ENCODE assay signal across 9 mouse cellular contexts in genomic region chr2:3958065-3958641, GRCm38 (mm10). TPM values are rescaled to one million over a fixed set of nuclear protein-coding genes. Genes with fewer than 3 reads are reported as not detected.
DNase-seq lines count a peak whose midpoint lies in the region; ATAC-seq and TF ChIP-seq lines count a peak whose summit lies in the region.
"Had no signal": no experiment of that assay in that cellular context is flagged by ENCODE, and none has a peak within 500 bp of the region (broad histone marks: within the 10 kb centered on the region; RNA-seq: fewer than 3 reads in every experiment).

No protein-coding gene starts in this region.

- no peak overlapping the region for H3K4me3 ChIP-seq in neural tube, embryonic 11.5 days (ENCODE audit: low read depth, low read length)
- H3K4me3 ChIP-seq in heart, embryonic 16.5 days (ENCODE audit: low read length): no peak overlapping the region
- no peak overlapping the region for H3K4me3 ChIP-seq in stomach, postnatal 0 days (ENCODE audit: low read depth, low read length)
- H3K4me3 ChIP-seq: liver, embryonic 15.5 days had no signal

- peak; percentile 15 for DNase-seq in neural tube, embryonic 11.5 days (ENCODE audit: low spot score)
- DNase-seq in neural tube, embryonic 10.5 days (ENCODE audit: extremely low spot score, low spot score): no peak
- peak; percentile 35 for DNase-seq in embryo, embryonic 9.5 days (ENCODE audit: extremely low spot score)
- DNase-seq in kidney, postnatal 36 days: peak; percentile 13 to 56
- DNase-seq in lung, postnatal 10 days: peak; percentile 4
- DNase-seq in stomach, postnatal 0 days (ENCODE audit: low spot score): peak; percentile 65
- no peak for DNase-seq in gastrocnemius, postnatal 10 days

- WGBS in neural tube, embryonic 11.5 days: 31% methylated on average over 12 of the region's 12 CpGs
- 23% methylated on average over 12 of the region's 12 CpGs for WGBS in heart, embryonic 16.5 days
- WGBS in stomach, postnatal 0 days: 27% methylated on average over 12 of the region's 12 CpGs

- no peak overlapping the region for H3K27ac ChIP-seq in neural tube, embryonic 11.5 days (ENCODE audit: low read depth, low read length)
- no peak overlapping the region for H3K27ac ChIP-seq in heart, embryonic 16.5 days (ENCODE audit: low read length)
- no peak overlapping the region for H3K27ac ChIP-seq in stomach, postnatal 0 days (replicated peaks)
- H3K27ac ChIP-seq: liver, embryonic 15.5 days had no signal

- no peak for ATAC-seq in neural tube, embryonic 11.5 days (ENCODE audit: insufficient read depth, low FRiP score, low TSS enrichment)
- ATAC-seq in heart, embryonic 16.5 days (replicated peaks; ENCODE audit: extremely low read depth, insufficient read depth, low FRiP score): no peak
- peak; percentile 70 for ATAC-seq in stomach, postnatal 0 days (ENCODE audit: low FRiP score, low TSS enrichment)

- no peaks in the 10 kb centered on the region for H3K9me3 ChIP-seq in neural tube, embryonic 11.5 days (ENCODE audit: control insufficient read depth, low read length)
- no peaks in the 10 kb centered on the region for H3K9me3 ChIP-seq in heart, embryonic 16.5 days (replicated peaks; ENCODE audit: control insufficient read depth, low read length)
- 0 out of 2 replicates have a peak, but pooled peaks cover 5% of the 10 kb centered on the region for H3K9me3 ChIP-seq in stomach, postnatal 0 days (ENCODE audit: control insufficient read depth, low read length)
- H3K9me3 ChIP-seq: liver, embryonic 15.5 days had no signal

- H3K36me3 ChIP-seq in neural tube, embryonic 11.5 days (ENCODE audit: control insufficient read depth, insufficient read depth, low read length): no peaks in the 10 kb centered on the region
- H3K36me3 ChIP-seq in heart, embryonic 16.5 days (ENCODE audit: control insufficient read depth, insufficient read depth): no peaks in the 10 kb centered on the region
- H3K36me3 ChIP-seq in stomach, postnatal 0 days (ENCODE audit: control insufficient read depth, insufficient read depth, low read length): no peaks in the 10 kb centered on the region
- H3K36me3 ChIP-seq: liver, embryonic 15.5 days had no signal

- no peak overlapping the region for H3K9ac ChIP-seq in neural tube, embryonic 11.5 days (ENCODE audit: low read length)
- H3K9ac ChIP-seq in heart, embryonic 16.5 days (ENCODE audit: low read length): no peak overlapping the region
- no peak overlapping the region for H3K9ac ChIP-seq in stomach, postnatal 0 days (ENCODE audit: low read length)
- H3K9ac ChIP-seq: liver, embryonic 15.5 days had no signal

- H3K4me1 ChIP-seq in neural tube, embryonic 11.5 days (ENCODE audit: control insufficient read depth, insufficient read depth, low read length): no peaks in the 10 kb centered on the region
- H3K4me1 ChIP-seq in heart, embryonic 16.5 days (ENCODE audit: control insufficient read depth, insufficient read depth, low read length): no peaks in the 10 kb centered on the region
- no peaks in the 10 kb centered on the region for H3K4me1 ChIP-seq in stomach, postnatal 0 days (replicated peaks; ENCODE audit: control insufficient read depth, insufficient read depth)
- H3K4me1 ChIP-seq: liver, embryonic 15.5 days had no signal

- H3K4me2 ChIP-seq in neural tube, embryonic 11.5 days (ENCODE audit: low read depth): 0 out of 2 replicates have a peak overlapping the region, but pooled peaks have one; percentile 9
- peak overlapping the region; percentile 30; the same call in 1 of the 2 replicates for H3K4me2 ChIP-seq in heart, embryonic 16.5 days (ENCODE audit: low read depth, low read length)
- 0 out of 2 replicates have a peak overlapping the region, but pooled peaks have one; percentile 14 for H3K4me2 ChIP-seq in stomach, postnatal 0 days (replicated peaks; ENCODE audit: low read depth)
- H3K4me2 ChIP-seq: liver, embryonic 15.5 days had no signal

- TF ChIP-seq CTCF in stomach, postnatal 0 days (IDR thresholded peaks at IDR 0.05; ENCODE audit: low read depth): no peak

- TF ChIP-seq EP300 in stomach, postnatal 0 days (optimal IDR thresholded peaks at IDR 0.05): no peak

- H3K27me3 ChIP-seq in neural tube, embryonic 11.5 days (ENCODE audit: control insufficient read depth, insufficient read depth, low read length): no peaks in the 10 kb centered on the region
- no peaks in the 10 kb centered on the region for H3K27me3 ChIP-seq in heart, embryonic 16.5 days (ENCODE audit: control insufficient read depth, insufficient read depth, low read length)
- H3K27me3 ChIP-seq in stomach, postnatal 0 days (ENCODE audit: control insufficient read depth, insufficient read depth, low read length): no peaks in the 10 kb centered on the region
- H3K27me3 ChIP-seq: liver, embryonic 15.5 days had no signal

RNA-seq across cellular contexts. Expression of gene Frmd4a, which starts 59.4 kb away (rescaled TPM):
- 44.5 and 46.3 TPM in 2 replicates for polyA plus RNA-seq in neural tube, embryonic 11.5 days (2014; fragmentation: Nextera tagmentation; extraction: Ambion mirVana)
- polyA plus RNA-seq in heart, embryonic 16.5 days (2015; fragmentation: Nextera tagmentation; extraction: Ambion mirVana): 18.8 and 19.3 TPM in 2 replicates
- polyA plus RNA-seq in stomach, postnatal 0 days (2015; fragmentation: Nextera tagmentation; extraction: Ambion mirVana): 3.8 and 4.4 TPM in 2 replicates
- total RNA-seq in gastrocnemius, postnatal 10 days (2021): 10 to 100 TPM; 22.1 to 28.3 TPM

Comparison
In these comparisons a context has a peak if more than half of its experiments do, and no peak if none do; other contexts are left out.
1. DNase-seq: peak in neural tube, embryonic 11.5 days (single experiment), embryo, embryonic 9.5 days (single experiment), kidney, postnatal 36 days (2 of 2), lung, postnatal 10 days (single experiment) and stomach, postnatal 0 days (single experiment); none in neural tube, embryonic 10.5 days (single experiment) and gastrocnemius, postnatal 10 days (single experiment).
2. Peak in every context shown above with its lines, with median percentiles within 50 percentile points of each other: H3K4me2 ChIP-seq.